Mouse (Mus musculus): Measurements from ENCODE around the gene Chmp4b. TPM values are rescaled to one million over a fixed set of nuclear protein-coding genes. Genes with fewer than 3 reads are reported as not detected.

Gene Chmp4b
- total and polyA plus RNA-seq, 2 experiments: 37.6 to 57.7 TPM

- H3K4me1 ChIP-seq (ENCODE audit: control insufficient read depth, insufficient read depth, low read length): no peaks in the 10 kb centered on the region
- H3K79me2 ChIP-seq (ENCODE audit: control insufficient read depth, insufficient read depth, low read length): no peaks in the 10 kb centered on the region
- no peaks in the 10 kb centered on the region for H3K27me3 ChIP-seq (ENCODE audit: control insufficient read depth, insufficient read depth, low read length)
- no peak overlapping the region for H3K4me3 ChIP-seq (ENCODE audit: insufficient read depth, low read depth, low read length)
- no peaks in the 10 kb centered on the region for H3K36me3 ChIP-seq (ENCODE audit: control insufficient read depth, insufficient read depth, low read length)
- no peak overlapping the region for H3K27ac ChIP-seq (replicated peaks; ENCODE audit: insufficient read depth, low read depth, low read length)
- H3K9ac ChIP-seq (ENCODE audit: low read depth, low read length): no peak overlapping the region
- no peak for DNase-seq (ENCODE audit: extremely low read depth, low read depth, low spot score)
- TF ChIP-seq POLR2A (IDR thresholded peaks at IDR 0.05; ENCODE audit: extremely low read depth, insufficient read depth, low read length) (no peak), CTCF (IDR thresholded peaks at IDR 0.05; ENCODE audit: low read depth, low read length) (no peak)
These were observed 65.6 kb downstream of the Chmp4b start for GRCm38 (mm10) chr2:154717081-154717480.

GRCm38 (mm10) chr2:154718855-154719556 is 67.5 kb downstream of the Chmp4b start:
- no peaks in the 10 kb centered on the region for H3K27me3 ChIP-seq (ENCODE audit: control insufficient read depth, insufficient read depth, low read length)
- no peak overlapping the region for H3K27ac ChIP-seq (replicated peaks; ENCODE audit: insufficient read depth, low read depth, low read length)
- TF ChIP-seq CTCF (IDR thresholded peaks at IDR 0.05; ENCODE audit: low read depth, low read length) (no peak), POLR2A (IDR thresholded peaks at IDR 0.05; ENCODE audit: extremely low read depth, insufficient read depth, low read length) (no peak)
- 79% methylated on average over 12 of the region's 12 CpGs for WGBS
- no peaks in the 10 kb centered on the region for H3K79me2 ChIP-seq (ENCODE audit: control insufficient read depth, insufficient read depth, low read length)
- no peak overlapping the region for H3K9ac ChIP-seq (ENCODE audit: low read depth, low read length)
- H3K4me1 ChIP-seq (ENCODE audit: control insufficient read depth, insufficient read depth, low read length): no peaks in the 10 kb centered on the region
- no peak overlapping the region for H3K4me3 ChIP-seq (ENCODE audit: insufficient read depth, low read depth, low read length)
- H3K36me3 ChIP-seq (ENCODE audit: control insufficient read depth, insufficient read depth, low read length): no peaks in the 10 kb centered on the region
- DNase-seq (ENCODE audit: extremely low read depth, low read depth, low spot score): no peak

GRCm38 (mm10) chr2:154720315-154720714 is 68.8 kb downstream of the Chmp4b start:
- Histone ChIP-seq H3K27me3 (ENCODE audit: control insufficient read depth, insufficient read depth, low read length) (no peaks in the 10 kb centered on the region), H3K4me3 (ENCODE audit: insufficient read depth, low read depth, low read length) (no peak overlapping the region), H3K79me2 (ENCODE audit: control insufficient read depth, insufficient read depth, low read length) (no peaks in the 10 kb centered on the region), H3K4me1 (ENCODE audit: control insufficient read depth, insufficient read depth, low read length) (no peaks in the 10 kb centered on the region), H3K27ac (replicated peaks; ENCODE audit: insufficient read depth, low read depth, low read length) (no peak overlapping the region), H3K9ac (ENCODE audit: low read depth, low read length) (no peak overlapping the region), H3K36me3 (ENCODE audit: control insufficient read depth, insufficient read depth, low read length) (no peaks in the 10 kb centered on the region)
- TF ChIP-seq POLR2A (IDR thresholded peaks at IDR 0.05; ENCODE audit: extremely low read depth, insufficient read depth, low read length) (no peak), CTCF (IDR thresholded peaks at IDR 0.05; ENCODE audit: low read depth, low read length) (no peak)
- 81% methylated on average over 2 of the region's 2 CpGs for WGBS
- no peak for DNase-seq (ENCODE audit: extremely low read depth, low read depth, low spot score)

GRCm38 (mm10) chr2:154723473-154723872 is 72.0 kb downstream of the Chmp4b start:
- DNase-seq (ENCODE audit: extremely low read depth, low read depth, low spot score): no peak
- H3K79me2 ChIP-seq (ENCODE audit: control insufficient read depth, insufficient read depth, low read length): no peaks in the 10 kb centered on the region
- H3K4me1 ChIP-seq (ENCODE audit: control insufficient read depth, insufficient read depth, low read length): no peaks in the 10 kb centered on the region
- TF ChIP-seq POLR2A (IDR thresholded peaks at IDR 0.05; ENCODE audit: extremely low read depth, insufficient read depth, low read length) (no peak), CTCF (IDR thresholded peaks at IDR 0.05; ENCODE audit: low read depth, low read length) (no peak)
- WGBS: 90% methylated on average over 4 of the region's 4 CpGs
- no peak overlapping the region for H3K9ac ChIP-seq (ENCODE audit: low read depth, low read length)
- no peak overlapping the region for H3K27ac ChIP-seq (replicated peaks; ENCODE audit: insufficient read depth, low read depth, low read length)
- H3K4me3 ChIP-seq (ENCODE audit: insufficient read depth, low read depth, low read length): no peak overlapping the region
- H3K36me3 ChIP-seq (ENCODE audit: control insufficient read depth, insufficient read depth, low read length): no peaks in the 10 kb centered on the region
- H3K27me3 ChIP-seq (ENCODE audit: control insufficient read depth, insufficient read depth, low read length): no peaks in the 10 kb centered on the region

- Histone ChIP-seq H3K9ac (ENCODE audit: low read depth, low read length) (no peak overlapping the region), H3K36me3 (ENCODE audit: control insufficient read depth, insufficient read depth, low read length) (no peaks in the 10 kb centered on the region), H3K4me1 (ENCODE audit: control insufficient read depth, insufficient read depth, low read length) (no peaks in the 10 kb centered on the region), H3K27me3 (ENCODE audit: control insufficient read depth, insufficient read depth, low read length) (no peaks in the 10 kb centered on the region), H3K79me2 (ENCODE audit: control insufficient read depth, insufficient read depth, low read length) (no peaks in the 10 kb centered on the region), H3K27ac (replicated peaks; ENCODE audit: insufficient read depth, low read depth, low read length) (no peak overlapping the region), H3K4me3 (ENCODE audit: insufficient read depth, low read depth, low read length) (no peak overlapping the region)
- WGBS: 42% methylated on average over 3 of the region's 3 CpGs
- no peak for DNase-seq (ENCODE audit: extremely low read depth, low read depth, low spot score)
- TF ChIP-seq CTCF (IDR thresholded peaks at IDR 0.05; ENCODE audit: low read depth, low read length) (no peak), POLR2A (IDR thresholded peaks at IDR 0.05; ENCODE audit: extremely low read depth, insufficient read depth, low read length) (no peak)
These were observed 78.2 kb downstream of the Chmp4b start for GRCm38 (mm10) chr2:154729737-154730136.

GRCm38 (mm10) chr2:154730841-154731240 is 79.3 kb downstream of the Chmp4b start:
- DNase-seq (ENCODE audit: extremely low read depth, low read depth, low spot score): no peak

More at GRCm38 (mm10) chr2:154730841-154731240, 79.3 kb downstream of the Chmp4b start:
- Histone ChIP-seq H3K79me2 (ENCODE audit: control insufficient read depth, insufficient read depth, low read length) (no peaks in the 10 kb centered on the region), H3K4me3 (ENCODE audit: insufficient read depth, low read depth, low read length) (no peak overlapping the region), H3K27me3 (ENCODE audit: control insufficient read depth, insufficient read depth, low read length) (no peaks in the 10 kb centered on the region), H3K4me1 (ENCODE audit: control insufficient read depth, insufficient read depth, low read length) (no peaks in the 10 kb centered on the region), H3K9ac (ENCODE audit: low read depth, low read length) (no peak overlapping the region), H3K27ac (replicated peaks; ENCODE audit: insufficient read depth, low read depth, low read length) (no peak overlapping the region), H3K36me3 (ENCODE audit: control insufficient read depth, insufficient read depth, low read length) (no peaks in the 10 kb centered on the region)
- 79% methylated on average over 3 of the region's 3 CpGs for whole genome bisulfite sequencing
- TF ChIP-seq CTCF (IDR thresholded peaks at IDR 0.05; ENCODE audit: low read depth, low read length) (no peak), POLR2A (IDR thresholded peaks at IDR 0.05; ENCODE audit: extremely low read depth, insufficient read depth, low read length) (no peak)

All from liver, adult 2 months (tissue).